Mouse (Mus musculus) testis, adult 2 months (tissue): ENCODE data around the gene Psg16.

Source experiments
- CTCF ChIP-seq: fragments of 200-500 bp; IDR thresholded peaks from 2 replicates; pipeline ENCODE4 v1.5.1; 2012; ENCODE audit warnings: low read depth, mild to moderate bottlenecking, inconsistent platforms, low read length, moderate library complexity; ENCODE audit not compliant: control insufficient read depth, insufficient read depth, insufficient replicate concordance
- POLR2A ChIP-seq: fragments of 200-500 bp; IDR thresholded peaks from 2 replicates; pipeline ENCODE4 v1.6.1; 2012; ENCODE audit warnings: low read depth, mild to moderate bottlenecking, inconsistent platforms, low read length, moderate library complexity; ENCODE audit not compliant: control insufficient read depth

- TF ChIP-seq CTCF, result no peak
- peak; percentile 46 for TF ChIP-seq POLR2A
These were observed 46.1 kb upstream of the Psg16 start, which contains the start of gene Ppp5c for GRCm38 (mm10) chr7:17027588-17028343.
